Mouse (Mus musculus) left cerebral cortex, adult 9 months (tissue): ENCODE results near the gene Shcbp1l.
A peak's percentile ranks its signal among the peaks of the same experiment; 100 is the strongest.
"Not testable (repeated sequence)": the region's sequence is repeated elsewhere in the genome, so short reads cannot be mapped to it uniquely, and the experiment has no call there.

Experiments
- DNase-seq, 2 experiments: peaks; one replicate each; pipeline ENCODE4 v3.0.0; 2022; ENCODE audit warnings: low spot score in 2 of 2

The Shcbp1l gene

DNA sequence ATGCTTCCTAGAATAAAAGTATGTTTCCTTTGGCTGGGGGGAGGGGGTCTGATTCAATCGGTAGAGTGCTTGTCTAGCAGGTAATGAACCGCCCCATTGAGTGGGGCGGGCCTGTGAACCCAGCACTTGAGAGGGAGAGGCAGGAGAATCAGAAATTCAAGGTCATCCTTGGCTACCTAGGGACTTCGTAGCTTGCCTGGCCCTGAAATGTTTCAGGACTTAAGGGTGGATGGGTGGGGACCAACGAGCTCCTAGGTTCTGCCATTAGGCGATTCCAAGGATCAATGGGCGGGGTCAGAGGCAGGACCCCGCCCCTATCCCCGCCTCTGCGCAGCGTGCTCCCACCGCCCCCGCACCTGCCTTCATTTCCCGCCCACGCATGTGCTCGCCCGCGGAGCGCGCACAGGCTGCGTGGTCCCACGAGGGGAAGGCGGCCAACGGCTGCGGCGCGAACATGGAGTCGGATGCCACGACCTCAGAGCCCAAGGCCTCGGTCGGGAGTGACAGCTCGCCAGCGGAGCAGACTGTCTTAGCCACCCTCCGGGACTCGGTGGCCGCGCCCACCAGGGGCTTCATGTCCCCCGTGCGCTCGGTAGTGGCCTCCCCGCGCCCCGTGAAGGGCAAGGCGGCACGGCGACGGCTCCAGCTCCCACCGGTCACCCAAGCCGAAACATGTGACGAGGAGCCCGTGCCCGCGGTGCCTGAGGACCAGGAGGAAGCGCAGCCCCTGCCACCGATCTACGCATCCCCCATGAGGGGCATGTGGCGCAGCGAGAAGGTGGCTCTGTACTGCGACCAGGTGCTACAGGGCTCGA is at the start of gene Shcbp1l:
Gene Shcbp1l (plus strand): TSS at position 393 of the 815 bp plus-strand sequence.
- peak; percentile 65 to 79 for DNase-seq

DNA sequence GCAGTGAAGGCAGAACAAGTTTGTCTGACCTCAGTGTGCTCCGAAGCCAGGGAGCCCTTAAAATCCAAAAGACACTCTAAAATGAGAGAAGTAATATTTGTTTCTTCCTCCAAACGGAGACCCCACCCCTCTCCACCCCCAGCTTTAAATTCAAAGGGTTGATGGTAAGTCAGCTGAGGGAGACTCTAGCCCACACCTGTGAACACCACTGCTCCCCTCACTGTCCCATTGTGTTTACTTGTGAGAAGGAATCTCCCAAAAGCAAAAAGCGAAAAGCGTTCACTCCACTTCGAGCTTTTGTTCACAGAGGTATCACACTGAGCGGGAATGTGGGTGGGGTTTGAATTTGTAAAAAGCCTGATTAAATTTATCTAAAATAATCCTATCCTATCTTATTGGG is 48.5 kb upstream of the Shcbp1l start:
- DNase-seq = no peak

DNA sequence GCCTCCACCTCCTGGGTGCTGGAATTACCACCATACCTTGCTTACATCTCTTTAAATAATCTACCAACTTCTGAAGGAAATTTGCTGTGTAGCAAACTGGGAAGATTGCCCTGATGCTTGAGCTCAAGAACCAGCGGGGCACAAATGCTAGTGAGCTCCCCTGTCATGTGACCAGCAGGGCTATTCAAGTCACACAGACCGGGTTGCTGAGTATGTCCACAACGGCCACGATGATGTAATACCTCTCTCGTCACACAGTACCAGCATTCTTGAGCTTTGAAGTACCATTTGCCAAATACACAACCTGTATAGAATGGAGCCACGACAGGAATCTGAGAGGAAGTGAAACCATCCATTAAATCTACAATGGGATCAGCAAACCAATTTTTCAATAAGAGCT is 46.4 kb upstream of the Shcbp1l start:
- DNase-seq = no peak

DNA sequence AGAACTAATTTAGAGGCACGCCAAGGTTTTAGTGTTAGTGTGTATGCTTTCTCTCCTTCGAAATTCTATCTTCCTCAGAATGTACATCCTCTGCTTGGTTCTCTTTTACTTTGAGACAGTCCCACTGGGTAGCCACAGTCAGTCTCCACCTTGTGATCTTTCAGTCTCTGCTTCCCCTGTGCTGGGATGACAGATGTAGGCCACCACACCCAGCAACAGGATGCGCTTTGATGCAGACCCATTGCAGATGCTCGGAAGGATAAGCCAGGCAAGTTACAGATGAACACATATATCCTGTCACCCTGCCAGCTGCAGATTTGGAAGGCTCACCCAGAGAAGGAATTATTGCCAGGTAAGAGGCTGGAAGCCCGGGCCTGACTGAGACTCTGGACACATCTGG is 45.1 kb upstream of the Shcbp1l start:
- no peak for DNase-seq

DNA sequence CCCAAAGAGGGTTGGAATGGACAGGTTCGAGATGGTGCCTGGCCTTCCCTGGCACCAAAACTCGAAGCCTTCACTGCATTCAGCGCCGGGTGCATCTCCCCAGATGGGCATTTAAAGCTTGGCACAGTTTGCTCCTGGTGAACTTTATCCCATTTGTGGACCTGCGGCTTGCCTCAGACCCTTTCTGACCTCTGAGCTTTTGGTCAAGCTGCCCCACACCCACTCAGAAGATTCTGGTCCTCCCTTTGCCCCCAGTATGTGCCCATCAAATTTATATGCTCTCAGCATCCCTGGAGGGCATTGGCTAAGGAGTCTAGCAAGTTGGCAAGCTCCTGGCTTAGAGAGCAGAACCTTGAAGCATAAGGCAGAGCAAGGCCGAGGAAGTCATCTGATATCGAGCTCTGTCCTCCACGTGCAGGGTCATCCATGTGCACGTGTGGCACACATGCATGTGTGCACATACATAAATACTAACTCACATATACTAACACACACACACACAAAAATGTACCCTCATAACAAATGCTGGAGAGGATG is 44.1 kb upstream of the Shcbp1l start:
- no peak for DNase-seq

DNA sequence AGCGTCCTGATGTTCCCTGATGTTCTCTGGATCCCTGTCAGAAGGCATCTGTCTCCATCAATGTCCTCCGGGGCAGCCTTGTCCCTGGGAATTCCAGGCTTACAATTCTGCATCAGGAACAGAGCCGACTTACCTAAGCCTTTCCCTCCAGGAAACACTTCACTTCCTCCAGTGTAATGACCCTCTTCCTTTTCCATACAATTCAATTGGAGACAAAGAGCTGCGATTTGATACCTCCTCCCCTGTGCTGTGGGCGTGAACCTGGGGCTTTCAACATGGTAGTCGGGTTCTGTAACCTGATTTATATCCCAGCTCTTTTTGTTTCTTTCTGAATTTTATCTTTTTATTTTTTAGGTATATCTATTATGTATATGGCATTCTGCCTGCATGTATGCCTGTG is 39.9 kb upstream of the Shcbp1l start:
- DNase-seq = no peak

DNA sequence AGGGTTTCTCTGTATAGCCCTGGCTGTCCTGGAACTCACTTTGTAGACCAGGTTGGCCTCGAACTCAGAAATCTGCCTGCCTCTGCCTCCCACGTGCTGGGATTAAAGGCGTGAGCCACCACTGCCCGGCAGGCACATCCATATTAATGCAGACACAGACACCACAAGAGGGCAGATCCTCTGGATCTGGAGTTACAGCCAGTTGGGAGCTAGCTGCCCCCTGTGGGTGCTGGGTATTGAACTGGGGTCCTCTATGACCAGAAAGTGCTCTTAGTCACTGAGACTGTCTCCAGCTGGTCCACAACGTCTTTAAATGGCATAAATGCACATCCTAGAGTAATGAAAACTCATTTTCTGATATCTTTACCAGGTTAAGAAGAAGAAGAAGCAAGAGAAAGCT is 39.3 kb upstream of the Shcbp1l start:
- not testable (repeated sequence) for DNase-seq

DNA sequence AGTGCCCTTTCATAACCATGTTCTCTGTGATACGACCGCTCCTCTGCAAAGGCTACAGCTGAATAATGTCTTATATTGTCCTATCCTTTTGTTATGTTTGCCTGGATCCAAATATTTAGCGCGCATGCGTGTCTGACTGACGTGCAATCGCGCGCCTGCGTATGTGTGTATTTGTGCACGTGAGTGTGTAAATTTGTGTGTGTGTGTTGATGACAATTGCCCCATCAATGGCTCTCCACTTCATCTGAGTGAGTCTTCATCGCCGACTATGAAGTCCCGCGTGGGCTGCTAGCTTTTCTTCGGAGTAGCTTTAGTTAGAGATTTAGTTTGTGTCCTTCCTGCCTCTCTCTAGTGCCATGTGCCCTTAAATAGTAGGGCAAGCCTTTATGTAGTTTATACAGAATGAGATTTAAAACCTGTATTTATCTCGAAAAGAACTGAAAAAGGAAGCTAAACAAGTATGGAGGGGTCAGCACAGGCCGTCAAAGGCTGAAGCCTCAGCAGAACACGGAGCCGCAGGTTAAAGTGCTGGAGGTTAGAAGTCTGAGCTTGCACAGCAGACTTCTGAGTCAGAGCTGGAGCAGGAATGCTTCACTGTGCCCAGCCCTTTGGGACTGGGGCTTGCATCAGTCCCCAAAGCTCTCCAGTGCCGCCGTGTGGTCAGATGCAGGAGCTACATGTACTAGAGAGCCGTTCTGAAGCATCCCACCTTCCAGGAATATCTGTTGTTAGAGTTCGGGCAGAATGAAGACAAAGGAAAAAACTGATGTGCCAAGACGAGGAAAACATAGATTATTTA is 38.5 kb upstream of the Shcbp1l start:
- peak; percentile 38 to 78 for DNase-seq

DNA sequence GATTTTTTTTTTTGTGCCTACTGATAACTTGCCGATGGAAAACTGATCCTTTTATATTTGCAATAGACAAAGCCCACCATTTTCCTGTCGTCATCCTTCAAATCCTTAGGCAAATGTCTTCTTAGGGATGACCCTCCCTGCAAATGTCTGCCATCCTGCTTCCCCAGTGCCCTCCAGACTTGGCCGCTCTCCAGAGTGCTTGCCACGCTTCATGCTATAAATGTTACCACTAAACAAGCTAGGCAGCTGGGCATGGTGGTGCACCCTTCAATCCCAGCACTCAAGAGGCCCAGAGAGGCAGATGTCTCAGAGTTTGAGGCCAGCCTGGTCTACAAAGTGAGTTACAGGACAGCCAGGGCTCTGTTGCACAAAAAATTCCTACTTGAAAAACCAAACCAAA is 29.3 kb upstream of the Shcbp1l start:
- not testable (repeated sequence) for DNase-seq

DNA sequence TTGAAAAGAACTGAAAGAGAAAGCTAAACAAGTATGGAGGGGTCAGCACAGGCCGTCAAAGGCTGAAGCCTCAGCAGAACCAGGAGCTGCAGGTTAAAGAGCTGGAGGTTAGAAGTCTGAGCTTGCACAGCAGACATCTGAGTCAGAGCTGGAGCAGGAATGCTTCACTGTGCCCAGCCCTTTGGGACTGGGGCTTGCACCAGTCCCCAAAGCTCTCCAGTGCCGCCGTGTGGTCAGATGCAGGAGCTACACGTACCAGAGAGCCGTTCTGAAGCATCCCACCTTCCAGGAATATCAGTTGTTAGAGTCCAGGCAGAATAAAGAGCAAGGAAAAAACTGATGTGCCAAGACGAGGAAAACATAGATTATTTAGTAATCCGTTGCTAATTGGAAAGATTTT is 23.2 kb upstream of the Shcbp1l start:
- peak in 1 of 2 experiments; percentile 52 for DNase-seq

DNA sequence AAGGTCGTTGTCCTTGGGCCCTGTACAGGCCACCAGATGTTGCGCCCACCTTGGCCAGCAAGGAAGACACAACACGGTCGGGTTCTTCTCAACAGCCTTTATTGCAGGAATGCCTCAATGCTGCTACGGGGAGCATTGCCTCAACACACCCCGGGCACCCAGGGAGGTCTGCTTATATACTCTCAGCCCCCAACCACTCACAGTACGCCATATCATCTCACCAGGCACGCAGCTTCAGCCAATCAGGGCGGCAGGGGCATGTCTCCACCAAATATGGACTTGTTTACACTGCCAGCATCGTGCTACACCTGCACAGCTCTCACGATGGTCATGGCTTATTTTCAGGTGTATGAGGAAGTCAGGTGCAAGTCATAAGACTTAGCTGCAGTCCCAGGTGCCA is 17.3 kb upstream of the Shcbp1l start:
- DNase-seq = not testable (repeated sequence)

DNA sequence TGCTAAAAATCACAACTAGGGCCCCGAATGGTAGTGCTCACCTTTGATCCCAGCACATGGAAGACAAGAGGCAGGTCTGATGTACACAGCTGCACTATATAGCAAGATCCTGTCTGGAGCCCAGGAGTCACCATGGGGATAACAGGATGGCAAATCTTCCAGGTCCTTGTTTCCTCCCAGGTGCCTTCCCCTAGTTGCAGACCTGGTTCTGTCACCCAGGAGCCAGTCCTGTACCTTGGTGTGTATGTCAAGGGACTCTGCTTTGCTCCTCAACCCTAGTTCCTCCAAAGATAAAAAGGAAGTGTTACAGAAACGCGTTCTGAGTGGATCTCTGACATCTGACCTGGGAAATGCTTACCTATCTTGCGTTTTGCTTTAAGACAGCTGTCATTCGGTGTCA is 16.7 kb upstream of the Shcbp1l start:
- DNase-seq = not testable (repeated sequence)

DNA sequence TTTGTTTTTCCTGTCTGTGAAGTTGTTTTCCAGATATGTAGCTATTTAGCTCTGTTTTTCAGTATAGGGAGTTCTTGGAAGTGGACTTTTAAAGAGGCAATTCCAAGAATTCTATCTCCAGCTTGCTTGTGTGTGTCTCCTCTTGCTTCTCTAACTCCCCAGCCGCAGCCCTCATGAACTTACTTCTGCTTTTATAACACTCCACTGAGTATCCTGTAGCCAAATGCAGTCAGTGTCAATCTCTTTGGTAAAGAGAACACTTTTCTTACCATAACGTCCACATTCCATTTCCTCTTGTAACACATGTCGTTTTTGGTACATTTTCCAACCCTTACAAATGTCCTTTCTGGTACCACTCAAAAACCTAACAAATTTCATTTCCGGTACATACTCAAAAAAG is 14.0 kb upstream of the Shcbp1l start:
- DNase-seq = not testable (repeated sequence)

DNA sequence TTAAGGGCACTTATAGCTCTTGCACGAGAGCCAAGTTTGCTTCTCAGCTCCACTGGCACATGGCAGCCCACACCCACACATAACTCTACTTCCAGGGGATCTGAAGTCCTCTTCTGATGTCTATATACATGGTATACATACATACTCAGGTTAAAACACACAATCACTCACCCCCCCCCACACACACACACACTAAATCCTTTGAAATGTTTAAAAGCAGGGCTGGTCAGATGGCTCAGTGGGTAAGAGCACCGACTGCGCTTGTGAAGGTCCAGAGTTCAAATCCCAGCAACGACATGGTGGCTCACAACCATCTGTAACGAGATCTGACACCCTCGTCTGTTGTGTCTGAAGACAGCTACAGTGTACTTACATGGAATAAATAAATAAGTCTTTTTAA is 13.2 kb upstream of the Shcbp1l start:
- DNase-seq = no peak

DNA sequence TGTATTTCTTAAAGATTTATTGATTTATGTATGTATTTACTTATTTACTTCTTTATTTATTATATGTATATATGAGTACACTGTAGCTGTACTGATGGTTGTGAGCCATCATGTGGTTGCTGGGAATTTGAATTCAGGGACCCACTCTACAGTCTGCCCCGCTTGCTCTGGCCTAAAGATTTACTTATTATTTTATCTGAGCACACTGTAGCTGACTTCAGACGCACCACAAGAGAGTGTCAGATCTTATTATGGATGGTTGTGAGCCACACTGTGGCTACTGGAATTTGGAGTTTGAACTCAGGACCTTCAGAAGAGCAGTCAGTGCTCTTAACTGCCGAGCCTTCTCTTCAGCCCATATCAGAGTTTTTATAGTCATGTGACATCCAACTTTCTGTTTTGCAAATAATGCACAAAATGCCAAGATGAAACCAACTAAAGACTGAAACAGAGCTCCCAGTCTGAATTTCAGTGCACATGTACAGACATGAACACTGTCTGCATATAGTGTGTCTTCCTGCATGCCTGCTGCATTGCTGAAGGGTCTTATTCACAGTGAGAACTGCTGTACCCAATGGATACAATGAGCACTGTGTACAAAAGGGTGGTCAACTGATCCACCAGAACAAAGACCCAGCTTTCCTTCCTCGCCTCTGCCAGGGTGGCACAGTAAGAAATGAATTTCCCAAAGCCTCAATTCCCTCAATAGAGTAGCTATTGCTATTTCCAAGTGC is 12.1 kb upstream of the Shcbp1l start:
- DNase-seq = not testable (repeated sequence)

DNA sequence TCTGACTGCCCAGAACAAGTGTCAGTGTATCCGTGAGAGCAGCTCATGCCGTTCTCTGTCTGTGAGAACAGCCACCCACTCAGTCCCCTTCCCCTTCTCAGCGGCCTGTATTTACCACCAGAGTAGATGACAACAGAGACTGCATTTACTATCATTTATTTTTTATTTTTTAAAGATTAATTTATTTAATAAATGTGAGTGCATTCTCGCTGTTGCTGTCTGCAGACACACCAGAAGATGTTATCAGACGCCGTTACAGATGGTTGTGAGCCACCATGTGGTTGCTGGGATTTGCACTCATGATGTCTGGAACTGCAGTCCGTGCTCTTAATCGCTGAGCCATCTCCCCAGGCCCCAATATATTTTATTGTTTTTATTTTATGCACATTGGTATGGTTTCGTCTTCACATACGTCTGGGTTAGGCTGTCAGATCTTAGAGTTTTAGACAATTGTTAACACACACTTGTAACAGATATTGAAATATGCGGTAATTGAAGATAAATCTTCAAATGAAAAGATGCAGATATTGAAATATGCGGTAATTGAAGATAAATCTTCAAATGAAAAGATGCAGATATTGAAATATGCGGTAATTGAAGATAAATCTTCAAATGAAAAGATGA is 11.5 kb upstream of the Shcbp1l start:
- peak in 1 of 2 experiments; percentile 57 for DNase-seq

DNA sequence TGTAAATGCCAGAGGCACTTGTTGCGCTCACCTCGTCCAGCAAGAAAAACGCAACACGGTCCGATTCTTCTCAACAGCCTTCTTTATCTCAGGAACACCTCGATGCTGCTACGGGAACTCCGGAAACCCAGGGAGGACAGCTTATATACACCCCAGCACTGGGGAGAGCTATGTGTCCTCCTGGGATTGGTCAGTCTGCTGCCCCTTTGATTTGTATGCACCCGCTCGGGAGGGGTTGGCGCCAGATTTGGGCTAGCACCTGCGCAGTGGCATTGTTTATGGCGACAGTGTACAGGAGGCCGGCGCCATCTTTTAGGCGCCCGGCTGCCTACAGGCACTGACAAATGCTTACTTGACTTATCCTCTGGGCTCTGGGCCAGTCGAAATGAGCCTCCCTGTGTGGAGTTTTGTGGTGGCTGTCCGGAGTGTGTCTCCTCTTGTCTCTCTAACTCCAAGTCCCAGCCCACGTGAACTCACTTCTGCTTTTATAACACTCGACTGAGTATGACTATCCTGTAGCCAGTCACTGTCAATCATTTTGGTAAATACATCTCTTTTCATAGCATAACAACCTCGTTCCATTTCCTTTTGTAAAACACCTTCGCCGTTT is 10.7 kb upstream of the Shcbp1l start:
- DNase-seq = peak; percentile 79 to 90

DNA sequence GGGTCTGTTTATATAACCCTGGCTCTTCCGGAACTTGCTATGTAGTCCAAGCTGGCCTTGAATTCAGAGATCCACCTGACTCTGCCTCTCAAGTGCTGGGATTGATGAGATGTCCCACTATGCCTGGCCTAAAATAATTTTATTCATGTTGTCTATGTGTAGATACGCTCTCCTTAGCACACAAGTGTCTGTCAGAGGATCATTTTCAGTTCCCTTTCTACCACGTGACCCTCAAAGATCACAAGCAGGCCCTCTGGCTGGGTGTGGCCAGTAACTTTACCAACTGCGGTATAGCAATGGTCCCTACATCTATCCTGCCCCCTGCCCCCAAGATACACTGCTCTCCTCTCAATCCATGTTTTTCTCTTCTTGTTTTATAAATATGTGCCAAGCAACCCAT is 10.0 kb upstream of the Shcbp1l start:
- peak in 1 of 2 experiments; percentile 70 for DNase-seq

DNA sequence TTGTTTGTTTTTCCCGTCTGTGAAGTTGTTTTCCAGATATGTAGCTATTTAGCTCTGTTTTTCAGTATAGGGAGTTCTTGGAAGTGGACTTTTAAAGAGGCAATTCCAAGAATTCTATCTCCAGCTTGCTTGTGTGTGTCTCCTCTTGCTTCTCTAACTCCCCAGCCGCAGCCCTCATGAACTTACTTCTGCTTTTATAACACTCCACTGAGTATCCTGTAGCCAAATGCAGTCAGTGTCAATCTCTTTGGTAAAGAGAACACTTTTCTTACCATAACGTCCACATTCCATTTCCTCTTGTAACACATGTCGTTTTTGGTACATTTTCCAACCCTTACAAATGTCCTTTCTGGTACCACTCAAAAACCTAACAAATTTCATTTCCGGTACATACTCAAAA is 9.2 kb upstream of the Shcbp1l start:
- DNase-seq = not testable (repeated sequence)

DNA sequence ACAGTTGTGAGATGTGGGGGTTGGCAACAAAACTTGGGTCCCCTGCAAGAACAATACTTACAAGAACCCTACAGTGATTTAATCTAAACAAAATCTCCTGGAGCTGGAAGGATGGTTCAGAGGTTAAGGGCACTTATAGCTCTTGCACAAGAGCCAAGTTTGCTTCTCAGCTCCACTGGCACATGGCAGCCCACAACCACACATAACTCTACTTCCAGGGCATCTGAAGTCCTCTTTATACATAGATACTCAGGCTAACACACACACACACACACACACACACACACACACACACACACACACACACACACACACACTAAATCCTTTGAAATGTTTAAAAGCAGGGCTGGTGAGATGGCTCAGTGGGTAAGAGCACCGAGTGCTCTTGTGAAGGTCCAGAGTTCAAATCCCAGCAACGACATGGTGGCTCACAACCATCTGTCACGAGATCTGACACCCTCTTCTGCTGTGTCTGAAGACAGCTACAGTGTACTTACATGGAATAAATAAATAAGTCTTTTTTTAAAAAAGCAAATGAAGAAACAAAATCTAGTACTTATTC is 8.6 kb upstream of the Shcbp1l start:
- DNase-seq = not testable (repeated sequence)

DNA sequence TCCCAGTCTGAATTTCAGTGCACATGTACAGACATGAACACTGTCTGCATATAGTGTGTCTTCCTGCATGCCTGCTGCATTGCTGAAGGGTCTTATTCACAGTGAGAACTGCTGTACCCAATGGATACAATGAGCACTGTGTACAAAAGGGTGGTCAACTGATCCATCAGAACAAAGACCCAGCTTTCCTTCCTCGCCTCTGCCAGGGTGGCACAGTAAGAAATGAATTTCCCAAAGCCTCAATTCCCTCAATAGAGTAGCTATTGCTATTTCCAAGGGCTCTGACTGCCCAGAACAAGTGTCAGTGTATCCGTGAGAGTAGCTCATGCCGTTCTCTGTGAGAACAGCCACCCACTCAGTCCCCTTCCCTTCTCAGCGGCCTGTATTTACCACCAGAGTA is 7.2 kb upstream of the Shcbp1l start:
- peak in 1 of 2 experiments; percentile 41 for DNase-seq
